Comparison of ENCODE assay signal across 22 mouse cellular contexts in genomic region chr3:27839231-27839630, GRCm38 (mm10). TPM values are rescaled to one million over a fixed set of nuclear protein-coding genes. Genes with fewer than 3 reads are reported as not detected.
"Had no signal": no experiment of that assay in that cellular context is flagged by ENCODE, and none has a peak within 500 bp of the region (broad histone marks: within the 10 kb centered on the region; RNA-seq: fewer than 3 reads in every experiment).

No protein-coding gene starts in this region.

- H3K4me3 ChIP-seq: liver, embryonic 13.5 days had no signal

- H3K36me3 ChIP-seq: liver, embryonic 13.5 days had no signal

- H3K4me2 ChIP-seq: liver, embryonic 13.5 days; midbrain, embryonic 11.5 days had no signal

- H3K27me3 ChIP-seq: liver, embryonic 13.5 days had no signal

- H3K4me1 ChIP-seq: liver, embryonic 13.5 days had no signal

- DNase-seq: kidney, postnatal 14 days; kidney, postnatal 4 days; left cerebral cortex, postnatal 4 days; liver, embryonic 13.5 days; lung, adult 2 months; lung, postnatal 14 days; lung, postnatal 4 days; midbrain, embryonic 14.5 days; thymus, adult 18-20 months; thymus, postnatal 36 days had no signal

- H3K9ac ChIP-seq: liver, embryonic 13.5 days had no signal

- H3K27ac ChIP-seq: liver, embryonic 13.5 days had no signal

- H3K9me3 ChIP-seq: liver, embryonic 13.5 days had no signal

RNA-seq across cellular contexts. Expression of gene Tmem212, which starts 56.9 kb away (rescaled TPM):
- total RNA-seq: liver, adult 2 months; megakaryocyte progenitor cell, adult 5-6 weeks; megakaryocyte-erythroid progenitor cell, adult 5-6 weeks had no signal
- polyA plus RNA-seq: limb, embryonic 14.5 days; liver, adult 2 months; liver, embryonic 13.5 days; liver, embryonic 16.5 days; midbrain, embryonic 11.5 days; midbrain, embryonic 14.5 days; neural tube, embryonic 11.5 days; neural tube, embryonic 14.5 days; small intestine, adult 2 months; spleen, adult 2 months; stomach, embryonic 16.5 days; urinary bladder, adult 2 months had no signal
